Mouse (Mus musculus) lung, adult 2 months (tissue): Measurements from ENCODE around the gene Gm37240.

ENCODE experiments used
- CTCF ChIP-seq: fragments of 200-500 bp; IDR thresholded peaks from 2 replicates; pipeline ENCODE4 v1.5.1; 2011; ENCODE audit warnings: mild to moderate bottlenecking, low read length, control low read depth; ENCODE audit not compliant: insufficient read depth
- POLR2A ChIP-seq: fragments of 200-500 bp; IDR thresholded peaks from 2 replicates; pipeline ENCODE4 v1.6.1; 2011; ENCODE audit warnings: low read depth, mild to moderate bottlenecking, control low read depth, low read length, borderline replicate concordance; ENCODE audit errors: extremely low read depth

DNA sequence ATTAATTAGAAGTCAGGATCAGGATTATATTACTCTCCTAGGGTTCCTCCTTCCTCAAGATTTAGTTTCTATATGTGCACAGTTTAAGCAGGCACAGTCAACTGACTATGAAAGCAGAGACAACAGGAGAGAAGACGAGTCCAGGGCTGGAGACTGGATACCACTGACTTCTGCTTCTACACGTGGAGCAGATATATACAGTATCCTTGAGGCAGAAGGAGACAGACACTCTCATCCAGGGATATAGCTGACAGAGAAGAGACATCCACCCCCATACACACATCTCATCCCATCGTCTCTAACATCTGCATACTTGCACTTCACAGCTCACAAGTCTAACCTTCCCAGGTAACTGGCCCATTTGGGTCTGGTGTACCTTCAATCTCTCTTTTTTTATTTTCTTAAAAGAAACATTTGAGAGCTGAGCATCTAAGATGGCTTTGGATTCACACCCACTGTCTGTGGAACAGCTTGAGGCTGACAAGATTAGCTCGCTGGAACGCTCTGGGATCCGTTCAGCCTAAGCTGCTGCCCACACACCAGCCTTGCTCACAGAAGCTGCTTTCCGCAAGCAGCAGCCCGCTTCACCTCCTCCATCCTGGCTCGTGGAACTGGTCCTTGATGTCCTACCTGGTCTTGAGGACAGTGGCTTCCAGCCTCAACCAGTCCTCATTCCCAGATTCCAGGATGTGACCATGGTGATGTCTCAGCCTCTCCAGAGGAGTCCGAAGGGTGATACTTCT, 421.9 kb downstream of the Gm37240 start:
- no peak for TF ChIP-seq POLR2A
- TF ChIP-seq CTCF, result no peak
